Mouse (Mus musculus) liver, embryonic 16.5 days (tissue): Measurements from ENCODE around the gene Dst. TPM values are rescaled to one million over a fixed set of nuclear protein-coding genes. Genes with fewer than 3 reads are reported as not detected.
A peak's percentile ranks its signal among the peaks of the same experiment; 100 is the strongest.

ENCODE experiments used
- ATAC-seq: fragments of 200-750 bp; cut with Nextera tagmentation; 2 replicates; pipeline ENCODE4 v1.8.0; 2017; ENCODE audit warnings: low read depth, mild to moderate bottlenecking, moderate number of reproducible peaks, moderate library complexity
- H3K27ac ChIP-seq: fragments of 300-500 bp; sonication (generic); 2 replicates; pipeline ENCODE4 v1.5.1; 2014; ENCODE audit warnings: mild to moderate bottlenecking, low read length
- H3K27me3 ChIP-seq: fragments of 300-500 bp; sonication (generic); 2 replicates; pipeline ENCODE4 v1.6.1; 2014; ENCODE audit warnings: low read depth, low read length, mixed read lengths; ENCODE audit not compliant: control insufficient read depth, insufficient read depth
- H3K36me3 ChIP-seq: fragments of 300-500 bp; sonication (generic); 2 replicates; pipeline ENCODE4 v1.6.1; 2014; ENCODE audit warnings: mild to moderate bottlenecking; ENCODE audit not compliant: control insufficient read depth, insufficient read depth
- H3K4me1 ChIP-seq: fragments of 300-500 bp; sonication (generic); 2 replicates; pipeline ENCODE4 v1.6.1; 2014; ENCODE audit warnings: low read depth, low read length, mixed read lengths; ENCODE audit not compliant: control insufficient read depth
- H3K4me2 ChIP-seq: fragments of 300-500 bp; sonication (generic); 2 replicates; pipeline ENCODE4 v1.6.1; 2014; ENCODE audit warnings: low read depth, low read length, mixed read lengths
- H3K4me3 ChIP-seq: fragments of 300-500 bp; sonication (generic); 2 replicates; pipeline ENCODE4 v1.5.1; 2014; ENCODE audit warnings: low read depth, mild to moderate bottlenecking, low read length
- H3K9ac ChIP-seq: fragments of 300-500 bp; sonication (generic); 2 replicates; pipeline ENCODE4 v1.6.1; 2014; ENCODE audit warnings: low read depth, low read length
- H3K9me3 ChIP-seq: fragments of 300-500 bp; sonication (generic); replicated peaks from 2 replicates; pipeline ENCODE4 v1.6.1; 2016; ENCODE audit warnings: low read length; ENCODE audit not compliant: control insufficient read depth
- WGBS: fragments of 180-500 bp; shearing (Covaris S2); extraction: QIAGEN DNeasy Blood & Tissue Kit; methylation state at CpG from one replicate; pipeline ENCODE4 v1.1.7; 2014; ENCODE audit not compliant: insufficient replicate concordance; 5-methylcytosine and 5-hydroxymethylcytosine counted together
- polyA plus RNA-seq: library from polyadenylated mRNA; unstranded; fragments of >200 nt; fragmentation: Nextera tagmentation; extraction: Ambion mirVana; gene quantifications from 2 replicates; pipeline ENCODE4 v1.2.1, GENCODE M21; 2015

Dst gene
- polyA plus RNA-seq, 1 experiment from 2014 or later = 8.0 TPM

DNA sequence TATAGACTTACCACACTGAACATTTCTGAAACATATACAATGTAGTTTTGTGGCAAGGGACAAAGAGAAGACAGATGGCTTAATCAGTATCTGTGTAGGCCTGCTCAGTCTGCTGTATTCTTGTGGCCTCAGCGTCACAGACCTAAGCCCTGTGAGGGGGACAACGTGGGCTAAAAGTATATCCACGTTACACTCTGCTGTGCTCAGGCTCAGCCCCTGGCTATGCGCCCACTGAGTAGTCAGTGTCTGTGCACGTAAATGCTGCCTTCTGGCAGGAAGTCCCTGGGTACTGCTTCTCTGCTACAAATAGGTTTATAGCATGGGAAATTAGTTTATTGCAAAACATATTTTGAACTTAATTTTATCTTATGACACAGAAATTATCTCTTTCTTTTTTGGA is 186.3 kb downstream of the Dst start:
- no peak overlapping the region for H3K9ac ChIP-seq
- no peaks in the 10 kb centered on the region for H3K9me3 ChIP-seq
- no peak overlapping the region for H3K4me3 ChIP-seq
- ATAC-seq = no peak
- no peaks in the 10 kb centered on the region for H3K27me3 ChIP-seq
- no peak overlapping the region for H3K27ac ChIP-seq
- WGBS = 59% methylated on average over 5 of the region's 5 CpGs
- H3K36me3 ChIP-seq = no peaks in the 10 kb centered on the region
- H3K4me2 ChIP-seq = no peak overlapping the region
- H3K4me1 ChIP-seq = no peaks in the 10 kb centered on the region

DNA sequence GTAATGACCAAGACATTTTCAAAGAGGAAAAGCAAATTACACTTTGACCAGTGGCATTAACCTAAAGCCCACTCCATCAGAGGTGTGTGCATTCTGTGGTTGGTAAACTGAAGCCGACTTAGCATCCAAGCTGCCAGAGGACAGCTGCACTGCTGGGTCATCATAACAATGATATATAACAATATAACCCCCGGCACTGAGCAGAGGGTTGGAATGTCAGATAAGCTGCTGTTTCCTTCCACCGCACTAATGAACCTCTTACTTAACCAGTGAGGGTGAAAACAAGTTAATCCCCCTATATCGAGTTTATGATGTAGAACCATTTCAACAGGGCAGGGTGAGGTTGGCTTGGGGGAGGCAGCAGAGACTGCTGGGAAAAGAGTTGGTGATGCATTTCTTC is 187.1 kb downstream of the Dst start:
- Histone ChIP-seq H3K4me3 (no peak overlapping the region), H3K4me2 (no peak overlapping the region), H3K4me1 (no peaks in the 10 kb centered on the region), H3K9ac (no peak overlapping the region), H3K36me3 (no peaks in the 10 kb centered on the region), H3K27me3 (no peaks in the 10 kb centered on the region), H3K27ac (no peak overlapping the region), H3K9me3 (no peaks in the 10 kb centered on the region)
- no peak for ATAC-seq
- WGBS = 35% methylated on average over 4 of the region's 4 CpGs

DNA sequence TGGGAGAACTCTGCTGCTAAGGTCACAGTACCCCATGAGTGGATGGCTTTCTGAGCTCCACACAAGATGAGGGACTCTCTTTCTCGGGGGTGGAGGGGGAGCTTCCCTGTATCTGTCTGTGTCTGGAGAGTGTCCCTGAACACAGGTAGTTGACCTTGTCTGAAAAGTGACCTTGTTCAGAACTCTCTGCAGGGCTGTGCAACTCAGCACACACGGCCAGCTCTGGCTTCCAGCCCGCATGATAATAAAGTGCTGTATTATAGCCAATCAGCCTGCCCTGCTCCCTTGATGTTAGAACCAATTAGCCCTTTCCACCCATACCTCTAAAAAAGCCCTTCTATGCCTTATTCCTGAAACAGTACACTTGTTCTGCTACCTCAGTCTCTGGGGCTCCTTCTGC is 188.9 kb downstream of the Dst start:
- no peaks in the 10 kb centered on the region for H3K4me1 ChIP-seq
- no peaks in the 10 kb centered on the region for H3K9me3 ChIP-seq
- ATAC-seq = peak; percentile 51; the same call in 1 of the 2 replicates
- WGBS = 42% methylated on average over 3 of the region's 3 CpGs
- H3K4me3 ChIP-seq = no peak overlapping the region
- no peaks in the 10 kb centered on the region for H3K36me3 ChIP-seq
- H3K4me2 ChIP-seq = no peak overlapping the region
- H3K9ac ChIP-seq = no peak overlapping the region
- H3K27me3 ChIP-seq = no peaks in the 10 kb centered on the region
- no peak overlapping the region for H3K27ac ChIP-seq

DNA sequence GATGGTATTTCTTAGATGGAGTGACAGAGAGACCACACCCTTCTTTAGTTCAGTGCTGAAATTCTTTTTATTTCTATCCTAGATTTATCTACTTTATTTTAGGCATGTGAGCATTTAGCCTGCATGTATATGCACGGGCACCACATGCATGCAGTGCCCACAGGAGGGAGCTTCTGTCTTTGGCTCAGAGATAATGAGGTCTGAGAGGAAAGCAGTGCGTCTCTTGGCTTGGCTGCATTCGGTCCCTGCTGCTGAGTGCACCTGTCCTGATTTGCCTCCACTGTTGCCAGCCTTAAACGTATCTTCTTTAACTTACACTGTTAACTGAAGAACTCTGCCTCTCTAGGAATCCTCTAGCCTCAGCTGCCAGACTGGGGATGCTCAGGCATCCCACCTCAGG is 189.6 kb downstream of the Dst start:
- H3K9me3 ChIP-seq = no peaks in the 10 kb centered on the region
- no peaks in the 10 kb centered on the region for H3K27me3 ChIP-seq
- H3K4me1 ChIP-seq = no peaks in the 10 kb centered on the region
- H3K36me3 ChIP-seq = no peaks in the 10 kb centered on the region
- no peak overlapping the region for H3K4me3 ChIP-seq
- H3K9ac ChIP-seq = no peak overlapping the region
- WGBS = 50% methylated on average over 4 of the region's 4 CpGs
- no peak overlapping the region for H3K27ac ChIP-seq
- ATAC-seq = no peak
- H3K4me2 ChIP-seq = no peak overlapping the region

DNA sequence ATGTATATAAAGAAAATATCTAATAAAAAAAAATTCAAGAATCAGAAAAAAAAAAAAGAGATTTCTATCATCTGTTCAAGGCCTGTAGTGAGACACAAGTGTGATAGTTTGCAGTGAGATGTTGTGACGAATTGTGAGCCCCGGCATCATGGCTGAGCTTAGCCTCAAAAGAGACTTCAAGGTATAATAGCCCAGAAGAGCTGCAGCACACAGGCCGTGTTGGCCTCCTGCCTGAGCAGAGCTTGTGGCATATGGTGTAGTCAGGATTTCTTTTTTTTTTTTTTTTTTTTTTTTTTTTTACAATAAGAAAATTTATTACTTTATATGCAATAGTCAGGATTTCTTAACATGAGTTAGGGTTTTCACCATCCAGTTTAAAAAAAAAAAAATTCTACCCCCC is 191.4 kb downstream of the Dst start:
- Histone ChIP-seq H3K27ac (no peak overlapping the region), H3K4me3 (no peak overlapping the region), H3K9ac (no peak overlapping the region), H3K4me1 (no peaks in the 10 kb centered on the region), H3K4me2 (no peak overlapping the region), H3K9me3 (no peaks in the 10 kb centered on the region), H3K27me3 (no peaks in the 10 kb centered on the region), H3K36me3 (no peaks in the 10 kb centered on the region)
- WGBS = 62% methylated on average over 3 of the region's 3 CpGs
- no peak for ATAC-seq

DNA sequence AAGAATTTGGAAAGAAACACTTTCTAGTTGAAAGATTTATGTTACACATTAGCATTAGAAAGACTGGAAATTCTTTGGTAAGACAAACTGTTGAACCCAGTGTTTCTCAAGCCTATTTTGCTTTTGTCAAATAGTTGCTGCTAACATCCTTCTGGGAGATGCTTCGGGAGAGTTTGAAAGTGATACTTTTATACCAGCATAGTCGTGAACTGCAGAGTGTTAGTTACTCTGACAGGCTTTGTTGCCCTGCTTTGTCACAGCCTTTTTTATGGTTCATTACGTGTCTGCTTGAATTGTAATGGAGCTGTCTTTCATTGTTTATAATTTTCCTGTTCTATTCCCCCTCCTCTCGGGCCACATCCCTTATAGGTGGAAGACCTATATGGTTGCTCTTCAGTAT is 192.4 kb downstream of the Dst start:
- WGBS = 59% methylated on average over 4 of the region's 4 CpGs
- Histone ChIP-seq H3K36me3 (no peaks in the 10 kb centered on the region), H3K9ac (no peak overlapping the region), H3K27ac (no peak overlapping the region), H3K4me3 (no peak overlapping the region), H3K4me2 (no peak overlapping the region), H3K4me1 (no peaks in the 10 kb centered on the region), H3K9me3 (no peaks in the 10 kb centered on the region), H3K27me3 (no peaks in the 10 kb centered on the region)
- no peak for ATAC-seq

DNA sequence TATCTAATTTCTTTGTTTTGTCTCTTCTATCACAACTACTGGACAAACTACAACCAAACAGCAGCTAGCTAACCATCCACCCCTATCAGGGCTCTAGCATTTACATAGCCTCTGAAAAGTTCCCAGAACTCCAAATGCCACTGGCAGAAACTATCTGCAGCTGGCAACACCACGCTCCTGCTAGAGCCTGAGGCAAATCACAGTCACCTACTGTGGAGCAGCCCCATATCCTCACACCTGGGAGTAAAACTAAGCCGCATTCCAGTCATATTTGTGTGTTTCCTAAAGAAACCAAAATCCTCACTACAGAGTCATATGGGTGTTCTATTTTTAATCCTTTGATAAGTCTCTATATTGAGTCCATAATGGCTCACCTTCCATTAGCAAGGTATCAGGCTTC is 194.6 kb downstream of the Dst start:
- Histone ChIP-seq H3K4me3 (no peak overlapping the region), H3K9ac (no peak overlapping the region), H3K9me3 (no peaks in the 10 kb centered on the region), H3K4me1 (no peaks in the 10 kb centered on the region), H3K27ac (no peak overlapping the region), H3K4me2 (no peak overlapping the region), H3K36me3 (no peaks in the 10 kb centered on the region), H3K27me3 (no peaks in the 10 kb centered on the region)
- ATAC-seq = no peak
- 50% methylated on average over 2 of the region's 2 CpGs for WGBS

DNA sequence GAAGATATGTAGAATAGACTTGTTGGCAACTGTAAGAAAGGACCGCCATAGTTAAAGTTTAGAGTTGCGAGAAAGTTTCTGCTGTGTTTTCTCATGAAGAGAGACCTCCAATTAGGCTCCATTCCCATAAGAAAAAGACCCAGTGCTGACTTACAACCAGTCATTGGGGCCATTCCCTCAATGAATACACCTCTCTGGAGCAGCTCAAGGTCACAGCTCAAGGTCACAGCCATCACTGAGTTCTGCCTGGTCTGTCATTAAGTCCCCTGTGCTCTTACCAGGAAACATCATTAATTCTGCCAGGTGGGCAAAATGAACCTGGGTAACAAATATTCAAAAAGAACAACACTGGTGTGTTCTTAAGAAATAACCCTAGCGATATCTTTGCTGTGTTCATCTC is 195.2 kb downstream of the Dst start:
- Histone ChIP-seq H3K4me2 (no peak overlapping the region), H3K4me3 (no peak overlapping the region), H3K9me3 (no peaks in the 10 kb centered on the region), H3K27me3 (no peaks in the 10 kb centered on the region), H3K36me3 (no peaks in the 10 kb centered on the region), H3K4me1 (no peaks in the 10 kb centered on the region), H3K9ac (no peak overlapping the region), H3K27ac (peak overlapping the region; percentile 69)
- WGBS = 56% methylated on average over 3 of the region's 3 CpGs
- ATAC-seq = no peak; the same call in 1 of the 2 replicates

DNA sequence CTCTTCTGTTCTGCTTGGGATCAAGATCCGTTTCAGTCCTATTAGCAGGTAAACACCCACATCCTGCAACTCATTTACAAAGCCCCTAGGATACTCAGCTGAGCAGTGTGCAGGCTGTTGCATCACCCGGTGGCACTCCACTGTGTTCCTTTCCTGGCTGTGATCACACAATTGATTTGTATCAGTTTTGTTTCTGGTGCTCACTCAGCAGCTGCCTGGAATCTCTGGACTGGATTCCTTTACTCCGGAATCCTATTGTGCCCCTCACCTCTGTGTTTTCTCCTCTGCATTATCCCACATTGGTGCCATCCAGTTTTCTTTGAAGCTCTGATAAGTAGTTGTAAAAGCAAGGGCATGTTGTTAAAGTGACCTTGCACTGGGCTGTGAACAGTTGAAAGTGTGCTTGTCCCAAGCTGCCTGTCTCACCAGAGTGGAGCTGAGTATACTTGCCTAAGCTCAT is 195.7 kb downstream of the Dst start:
- H3K27ac ChIP-seq = peak overlapping the region; percentile 69
- ATAC-seq = peak; percentile 94
- H3K27me3 ChIP-seq = no peaks in the 10 kb centered on the region
- no peak overlapping the region for H3K4me3 ChIP-seq
- no peaks in the 10 kb centered on the region for H3K9me3 ChIP-seq
- no peaks in the 10 kb centered on the region for H3K4me1 ChIP-seq
- H3K9ac ChIP-seq = no peak overlapping the region
- 3% methylated on average over 3 of the region's 3 CpGs for WGBS
- no peaks in the 10 kb centered on the region for H3K36me3 ChIP-seq
- H3K4me2 ChIP-seq = no peak overlapping the region
